Mouse (Mus musculus) thymus, postnatal 25 days (tissue): ENCODE measurements around the gene Anapc7.
"Not testable (repeated sequence)": the region's sequence is repeated elsewhere in the genome, so short reads cannot be mapped to it uniquely, and the experiment has no call there.

Experiments used
- DNase-seq: peaks from one replicate; pipeline ENCODE4 v3.0.0; 2022

Anapc7 gene

DNA sequence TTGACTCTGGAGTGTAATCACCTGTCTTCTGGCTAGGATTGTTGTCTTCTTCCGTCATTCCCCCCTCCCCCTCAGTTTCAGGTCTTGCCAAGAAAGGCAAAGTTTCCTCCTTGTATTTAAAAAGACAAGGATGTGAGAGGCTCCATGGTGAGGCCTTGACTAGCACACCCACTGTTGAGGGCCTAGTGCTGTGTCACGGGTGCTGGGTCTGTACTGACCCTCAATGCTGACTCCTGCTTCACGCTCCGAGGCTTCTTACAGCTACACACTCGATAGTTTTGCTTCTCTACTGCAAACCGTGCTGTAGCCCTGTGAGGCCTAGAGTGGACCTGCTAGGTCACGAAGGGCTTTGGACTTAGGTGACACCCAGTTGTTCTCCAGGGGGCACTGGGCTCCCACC, 30.7 kb downstream of the Anapc7 start:
- DNase-seq, result no peak

DNA sequence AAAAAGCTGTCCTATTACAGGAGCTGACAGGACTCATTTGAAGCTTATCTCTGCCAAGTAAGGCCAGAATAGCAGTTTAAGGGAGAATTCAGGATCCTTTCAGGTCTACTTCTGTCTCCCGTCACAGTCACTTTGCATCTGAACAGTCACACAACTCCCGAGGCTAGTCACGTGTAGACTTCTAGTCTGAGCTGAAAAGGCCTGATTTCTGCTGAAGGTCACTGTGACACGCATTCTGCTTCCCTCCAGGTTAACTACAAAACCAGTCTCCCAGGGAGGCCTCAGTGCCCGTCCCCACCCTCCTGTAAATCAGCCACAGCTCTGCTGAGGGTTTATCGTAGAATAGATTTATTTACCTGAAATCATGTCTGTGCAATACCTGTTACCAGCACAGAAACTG, 31.7 kb downstream of the Anapc7 start:
- DNase-seq, result no peak

DNA sequence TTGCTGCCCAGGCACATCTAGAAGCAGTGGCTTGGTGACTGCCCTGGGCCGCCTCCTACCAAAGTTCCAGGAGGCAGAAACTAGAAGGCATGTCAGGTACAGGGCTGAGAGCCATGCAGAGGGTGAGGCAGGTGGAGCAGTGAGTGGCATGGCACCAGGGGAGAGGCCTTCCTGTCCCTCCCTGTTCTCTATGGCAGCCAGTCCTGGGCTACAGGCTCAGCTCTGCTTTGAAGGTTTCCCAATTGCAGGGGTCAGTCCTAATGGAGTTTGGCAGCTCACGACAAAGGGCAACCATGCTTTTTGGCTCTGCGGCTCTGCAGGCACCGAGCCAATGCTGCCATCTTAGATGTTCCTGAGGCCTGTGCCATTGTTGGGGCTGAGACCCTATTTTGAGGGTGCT, 32.9 kb downstream of the Anapc7 start:
- DNase-seq, result no peak

DNA sequence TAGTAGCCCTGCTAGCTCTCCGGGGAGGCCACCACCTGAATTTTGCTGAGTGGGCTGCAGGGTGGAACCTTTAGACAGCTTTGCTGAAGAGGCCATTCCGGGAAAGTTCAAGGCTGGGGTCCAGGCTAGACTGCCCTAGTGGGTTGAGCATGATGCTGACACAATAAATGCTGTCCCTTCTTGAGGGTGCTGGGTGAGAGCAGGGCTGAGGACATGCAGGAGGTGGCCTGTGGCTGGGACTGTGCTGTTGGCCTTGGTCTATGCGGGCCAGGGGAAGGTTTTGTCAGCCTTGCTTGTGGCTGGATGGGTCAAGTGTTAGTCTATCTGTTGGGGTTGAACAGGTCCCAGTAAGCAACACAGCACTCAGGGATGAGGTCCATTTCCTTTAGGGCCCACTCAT, 33.4 kb downstream of the Anapc7 start:
- DNase-seq, result no peak

DNA sequence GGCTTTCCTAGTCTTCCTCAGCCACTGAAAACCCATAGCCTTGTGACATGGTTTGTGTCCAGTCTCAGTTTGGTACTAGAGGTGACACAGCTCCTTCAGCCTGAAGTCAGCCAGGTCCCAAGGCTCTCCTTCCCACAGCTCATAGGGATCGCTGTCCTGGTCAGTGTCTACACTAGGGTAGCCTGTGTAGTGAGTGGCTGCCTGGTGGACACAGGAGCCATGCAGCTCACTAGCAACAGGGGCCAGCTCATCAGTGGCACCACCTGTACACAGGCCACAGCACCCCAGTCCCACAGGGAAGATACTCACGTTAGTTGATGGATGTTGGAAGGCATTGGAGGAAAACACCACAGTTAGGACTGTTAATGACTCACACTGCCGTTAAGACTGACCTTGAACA, 34.1 kb downstream of the Anapc7 start:
- no peak for DNase-seq

DNA sequence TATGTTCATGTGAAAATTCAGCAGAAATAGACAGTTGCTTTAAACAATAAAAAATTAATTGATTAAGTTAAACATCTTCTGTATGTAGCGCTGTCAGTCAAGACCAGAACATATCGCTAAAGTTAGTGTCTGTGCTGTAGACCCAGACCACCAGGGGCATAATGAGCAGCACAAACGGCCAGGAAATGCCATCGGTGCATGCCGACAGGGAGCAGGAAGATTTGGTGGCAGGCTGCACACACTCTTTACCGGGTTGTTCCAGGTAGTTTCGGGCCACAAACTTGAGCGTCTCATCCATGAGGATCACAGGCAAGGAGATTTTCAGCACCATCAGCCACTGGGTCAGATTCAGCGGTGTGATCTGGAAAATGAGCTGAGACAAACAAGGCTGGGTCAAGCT, 35.6 kb downstream of the Anapc7 start:
- DNase-seq, result not testable (repeated sequence)

DNA sequence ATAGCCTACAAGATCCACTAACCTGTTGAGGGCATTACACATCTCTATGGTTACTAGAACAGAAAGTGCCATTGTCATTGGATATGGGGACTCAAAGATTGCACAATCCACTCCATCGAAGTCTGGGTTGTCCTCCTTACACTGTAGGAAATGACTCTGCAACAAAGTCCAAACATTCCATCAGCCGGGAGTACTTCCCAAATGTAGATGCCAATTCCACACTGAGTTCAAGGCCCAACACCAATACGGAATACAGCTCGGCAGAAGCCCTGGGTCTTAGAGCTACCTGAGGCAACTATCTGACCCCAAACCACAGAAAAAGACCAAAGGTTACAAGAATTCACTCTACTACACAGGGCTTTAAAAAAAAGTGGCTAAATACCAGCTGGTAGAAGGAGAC, 36.6 kb downstream of the Anapc7 start:
- no peak for DNase-seq

DNA sequence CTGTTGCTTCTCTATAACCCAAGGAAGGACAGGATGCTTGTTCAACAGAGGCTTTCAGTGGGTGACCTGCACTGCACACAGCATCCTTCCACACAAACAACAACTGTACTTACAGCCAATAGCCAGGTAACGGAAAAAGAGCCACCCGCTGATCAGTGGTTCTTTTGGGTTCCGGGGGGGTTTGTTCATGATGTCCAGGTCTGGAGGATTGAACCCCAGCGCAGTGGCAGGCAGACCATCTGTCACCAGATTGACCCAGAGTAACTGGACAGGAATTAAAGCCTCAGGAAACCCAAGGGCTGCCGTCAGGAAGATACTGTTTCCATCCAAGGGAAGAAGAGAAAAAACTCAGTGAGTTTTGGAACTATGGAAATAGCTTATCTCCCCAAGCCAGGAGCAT, 37.8 kb downstream of the Anapc7 start:
- no peak for DNase-seq

DNA sequence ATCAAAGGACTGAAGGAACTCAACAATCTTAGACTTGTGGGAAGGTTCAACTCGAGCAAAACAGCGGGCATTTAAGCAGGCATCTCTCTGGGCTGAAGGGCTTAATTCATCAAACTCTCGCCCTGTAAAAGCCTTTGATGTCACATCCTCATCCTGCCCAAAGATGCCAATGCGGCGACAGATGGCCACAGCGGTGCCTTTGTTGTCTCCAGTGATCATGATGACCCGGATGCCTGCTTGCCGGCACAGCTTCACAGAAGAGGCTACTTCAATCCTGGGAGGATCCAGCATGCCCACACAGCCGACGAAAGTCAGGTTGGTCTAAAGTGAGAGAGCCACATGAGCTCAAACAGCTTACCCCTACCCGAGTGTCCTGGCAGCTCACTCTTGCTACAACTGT, 39.2 kb downstream of the Anapc7 start:
- no peak for DNase-seq

DNA sequence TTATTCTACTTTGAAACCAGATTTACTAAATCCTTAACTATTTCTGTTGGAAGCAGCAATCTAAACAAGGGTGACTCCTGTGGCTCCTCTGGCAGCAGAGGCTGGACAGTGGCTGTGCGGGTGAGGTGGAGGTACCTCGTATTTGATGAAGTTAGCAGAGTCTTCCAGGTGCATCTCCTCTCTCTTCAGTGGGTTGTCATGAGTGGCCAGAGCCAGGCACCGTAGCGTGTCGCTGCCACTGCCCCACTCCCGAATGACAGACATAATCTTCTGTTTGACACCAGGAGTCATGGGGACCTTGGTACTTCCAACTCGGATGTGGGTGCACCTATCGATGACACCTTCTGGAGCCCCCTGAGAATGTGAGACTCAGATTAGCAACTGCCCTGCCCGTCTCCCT, 39.9 kb downstream of the Anapc7 start:
- no peak for DNase-seq

DNA sequence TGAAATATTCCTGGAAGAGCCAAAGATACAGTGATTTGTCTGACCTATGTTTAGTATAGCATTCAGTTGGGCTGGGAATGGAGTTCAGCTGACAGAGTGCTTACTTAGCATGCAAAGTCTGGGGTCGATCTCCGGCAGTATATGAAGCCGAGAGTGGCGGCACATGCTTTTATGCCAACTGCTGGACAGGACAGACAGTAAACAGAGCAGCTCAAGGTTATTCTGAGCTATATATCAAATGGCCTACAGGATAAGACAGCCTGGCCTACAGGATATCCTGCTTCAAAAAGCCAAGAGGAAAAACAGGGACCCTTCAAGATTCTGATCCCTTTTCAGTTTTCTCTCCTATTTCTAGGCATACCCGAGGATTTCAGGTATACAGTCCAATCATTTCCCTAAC, 50.2 kb downstream of the Anapc7 start:
- no peak for DNase-seq

DNA sequence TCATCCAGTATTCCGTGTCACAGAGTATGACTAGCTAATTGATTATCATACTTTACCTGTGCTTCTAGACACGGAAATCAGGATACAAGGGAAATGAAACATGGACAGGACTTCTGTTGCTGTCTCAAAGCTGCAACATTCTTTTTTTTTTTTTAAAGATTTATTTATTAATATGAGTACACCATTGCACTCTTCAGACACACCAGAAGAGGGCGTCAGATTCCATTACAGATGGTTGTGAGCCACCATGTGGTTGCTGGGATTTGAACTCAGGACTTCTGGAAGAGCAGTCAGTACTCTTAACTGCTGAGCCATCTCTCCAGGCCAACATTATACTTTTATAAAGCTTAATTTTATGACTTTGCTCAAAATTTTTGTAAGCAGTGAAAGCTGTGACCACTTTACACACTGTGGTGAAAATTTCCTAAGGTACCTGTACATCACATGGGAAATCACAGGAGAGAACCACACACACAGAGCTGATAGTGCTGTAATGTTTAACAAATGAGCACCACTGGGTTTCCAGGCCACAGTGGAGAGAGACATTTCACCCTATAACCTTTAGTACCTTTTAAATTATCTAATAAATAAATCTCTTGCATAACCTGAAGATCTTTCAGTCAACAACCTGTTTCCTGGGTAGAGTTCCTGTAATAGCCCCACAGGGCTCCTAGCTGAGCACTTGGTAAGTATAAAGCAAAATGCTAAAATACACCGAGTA, 53.3 kb downstream of the Anapc7 start:
- DNase-seq, result no peak

DNA sequence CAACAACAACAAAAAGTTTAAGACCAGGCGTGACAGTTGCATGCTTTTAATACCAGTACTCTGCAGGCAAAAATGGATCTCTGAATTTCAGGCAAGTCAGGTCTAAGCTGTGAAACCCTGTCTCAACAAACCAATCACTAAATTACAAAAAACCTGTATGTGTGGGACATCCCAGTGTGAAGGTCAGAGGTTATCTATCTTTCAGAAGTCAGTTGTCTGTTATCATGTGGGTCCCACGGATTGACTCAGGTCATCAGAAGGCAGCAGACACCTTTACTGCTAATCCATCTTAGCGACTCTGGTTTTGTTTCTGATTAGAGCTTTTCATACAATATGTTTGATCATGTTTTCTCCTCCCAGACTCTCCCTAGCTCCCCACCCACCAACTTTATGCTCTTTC, 54.6 kb downstream of the Anapc7 start:
- no peak for DNase-seq

DNA sequence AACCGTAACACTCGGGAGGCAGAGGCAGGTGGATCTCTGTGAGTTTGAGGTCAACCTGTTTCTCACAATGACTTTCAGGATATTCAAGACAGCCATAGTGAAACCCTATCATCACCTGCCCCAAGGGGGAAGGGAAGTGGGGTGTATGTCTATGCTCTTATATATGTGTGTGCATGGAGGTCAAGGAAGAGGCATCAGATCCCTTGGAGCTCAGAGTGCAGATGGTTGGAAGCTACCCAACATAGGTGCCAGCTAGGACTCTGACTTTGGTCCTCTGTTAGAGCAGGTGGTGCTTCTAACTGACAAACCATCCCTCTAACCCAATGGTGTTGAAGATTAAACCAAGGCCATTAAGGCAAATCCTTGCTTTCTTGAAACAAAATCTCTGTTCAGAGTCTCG, 56.0 kb downstream of the Anapc7 start:
- no peak for DNase-seq

DNA sequence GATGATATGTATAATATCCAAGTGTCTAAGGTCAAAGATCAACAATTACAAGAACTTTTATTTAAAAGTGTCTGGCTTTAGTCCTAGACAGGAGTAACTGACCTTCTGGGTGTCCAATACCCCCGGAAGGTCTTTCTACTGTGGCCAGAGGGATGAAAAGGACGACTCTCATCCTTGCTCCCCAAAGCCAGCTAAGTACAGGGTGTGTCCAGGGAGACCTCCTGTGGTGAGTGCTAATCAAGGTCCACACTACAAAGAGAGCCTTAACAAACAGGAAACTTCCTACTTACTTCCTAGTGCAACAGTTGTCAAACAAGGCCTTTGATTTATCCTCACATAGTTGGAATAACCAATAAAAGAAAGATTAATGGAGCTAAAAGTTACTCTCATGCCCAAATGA, 57.6 kb downstream of the Anapc7 start:
- DNase-seq, result no peak

DNA sequence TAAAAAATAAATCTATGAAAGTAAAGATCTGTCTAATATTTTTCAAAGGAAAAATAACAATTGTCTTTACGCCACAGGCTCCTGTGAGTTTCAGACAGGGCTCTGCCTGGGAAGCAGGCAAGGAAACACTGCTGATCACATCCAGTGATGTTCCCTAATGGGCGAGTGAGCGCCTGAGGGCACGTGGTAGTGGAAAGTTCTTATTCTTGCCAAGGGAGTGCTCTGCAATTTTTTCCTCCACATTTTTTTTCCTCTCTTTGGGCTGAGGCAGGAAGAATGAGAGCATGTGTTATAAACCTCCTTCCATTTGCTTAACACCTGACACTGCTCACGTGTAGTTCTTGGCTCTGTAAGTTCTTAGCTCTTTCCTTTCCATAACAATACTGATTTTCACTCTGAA, 60.4 kb downstream of the Anapc7 start:
- DNase-seq, result no peak

DNA sequence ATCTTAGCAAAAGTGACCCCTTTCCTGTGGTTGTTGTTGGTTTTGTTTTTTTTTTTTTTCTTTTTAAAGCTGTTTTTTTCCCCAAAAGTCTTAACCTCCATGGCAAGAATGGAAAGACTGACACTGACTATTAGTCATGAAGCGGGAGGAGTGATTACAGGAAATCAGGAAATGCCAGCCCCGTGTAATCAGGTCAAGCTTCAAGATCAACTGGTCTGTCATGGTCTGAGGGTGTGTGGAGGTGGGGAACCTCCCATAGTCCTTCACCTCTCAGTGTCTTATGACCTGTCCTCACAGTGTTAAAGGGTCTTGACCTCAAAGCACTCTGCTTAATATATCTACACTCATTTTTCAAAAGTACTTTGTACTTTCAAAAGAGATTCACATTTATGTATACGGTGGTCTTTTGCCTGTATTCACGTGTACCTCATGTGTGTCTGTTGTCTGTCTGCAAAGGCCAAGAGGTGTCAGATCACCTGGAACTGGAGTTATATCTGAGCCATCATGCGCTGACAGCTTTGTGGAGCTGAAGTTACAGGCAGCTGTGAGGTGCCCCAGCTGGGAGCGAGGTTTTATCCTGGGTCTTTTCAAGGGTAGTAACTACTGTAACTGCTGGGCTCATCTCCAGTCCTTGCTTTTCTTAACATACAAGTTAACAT, 61.4 kb downstream of the Anapc7 start:
- no peak for DNase-seq

DNA sequence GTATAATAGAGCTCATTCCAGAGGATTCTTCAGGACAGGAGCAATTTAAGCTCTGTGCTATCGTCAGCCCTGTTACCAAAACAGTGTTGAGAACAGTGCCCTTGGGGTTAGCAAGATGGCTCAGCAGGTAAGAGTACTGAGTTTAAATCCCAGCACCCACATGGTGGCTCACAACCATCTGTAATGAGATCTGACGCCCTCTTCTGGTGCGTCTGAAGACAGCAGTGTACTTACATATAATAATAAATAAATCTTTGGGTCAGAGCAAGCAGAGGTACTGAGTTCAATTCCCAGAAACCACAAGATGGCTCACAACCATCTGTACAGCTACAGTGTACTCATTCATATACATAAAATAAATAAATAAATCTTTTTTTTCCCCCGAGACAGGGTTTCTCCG, 64.8 kb downstream of the Anapc7 start:
- not testable (repeated sequence) for DNase-seq

DNA sequence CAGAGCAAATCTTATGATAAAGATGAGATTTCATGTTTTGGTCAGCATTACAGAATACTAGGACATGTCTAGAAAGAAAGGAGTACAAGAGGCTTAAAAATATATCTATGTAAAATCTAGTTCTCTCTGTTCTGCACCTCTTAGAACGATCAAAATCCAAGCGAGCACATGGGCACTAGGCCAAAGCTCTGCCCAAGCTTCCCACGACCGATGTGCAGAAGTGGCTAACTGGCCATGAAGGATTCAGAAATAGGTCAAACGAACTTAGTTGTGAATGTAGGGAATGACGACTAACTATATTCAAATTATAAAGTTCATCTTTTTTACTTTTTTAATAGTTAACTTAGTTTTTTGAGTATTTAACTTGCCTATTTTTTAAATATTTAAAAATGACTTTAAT, 66.3 kb downstream of the Anapc7 start:
- no peak for DNase-seq

DNA sequence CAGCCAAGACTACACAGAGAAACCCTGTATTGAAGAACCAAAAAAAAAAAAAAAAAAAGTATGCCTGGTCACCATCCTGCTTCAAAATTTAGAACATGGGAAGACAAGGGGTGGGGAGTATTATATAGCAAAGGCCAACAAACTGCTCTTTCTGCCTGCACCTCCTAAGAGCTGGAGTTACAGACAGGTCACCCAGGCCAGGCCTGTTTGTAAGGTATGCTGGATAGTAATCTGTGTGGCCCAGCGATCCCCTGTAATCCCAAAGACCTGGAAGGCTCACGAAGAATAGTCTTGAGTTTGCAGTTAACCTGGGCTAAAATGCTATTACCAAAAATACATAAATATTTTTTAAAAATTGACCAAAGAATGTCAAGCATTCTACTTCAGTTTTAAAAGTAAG, 68.7 kb downstream of the Anapc7 start:
- DNase-seq, result no peak

DNA sequence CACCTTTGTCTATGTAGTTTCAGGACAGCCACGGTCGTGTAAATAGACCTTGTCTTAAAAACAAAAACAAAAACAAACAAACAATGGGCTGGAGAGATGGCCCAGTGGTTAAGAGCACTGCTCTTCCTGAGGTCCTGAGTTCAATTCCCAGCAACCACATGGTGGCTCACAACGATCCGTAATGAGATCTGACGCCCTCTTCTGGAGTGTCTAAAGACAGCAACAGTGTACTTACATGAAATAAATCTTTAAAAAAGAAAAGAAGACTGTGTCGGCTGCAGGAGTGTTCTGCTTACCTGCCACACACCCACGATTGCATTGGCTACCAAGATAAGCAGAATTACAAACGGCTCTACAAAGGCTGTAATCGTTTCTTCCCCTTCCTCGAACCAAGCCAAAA, 69.9 kb downstream of the Anapc7 start:
- no peak for DNase-seq

DNA sequence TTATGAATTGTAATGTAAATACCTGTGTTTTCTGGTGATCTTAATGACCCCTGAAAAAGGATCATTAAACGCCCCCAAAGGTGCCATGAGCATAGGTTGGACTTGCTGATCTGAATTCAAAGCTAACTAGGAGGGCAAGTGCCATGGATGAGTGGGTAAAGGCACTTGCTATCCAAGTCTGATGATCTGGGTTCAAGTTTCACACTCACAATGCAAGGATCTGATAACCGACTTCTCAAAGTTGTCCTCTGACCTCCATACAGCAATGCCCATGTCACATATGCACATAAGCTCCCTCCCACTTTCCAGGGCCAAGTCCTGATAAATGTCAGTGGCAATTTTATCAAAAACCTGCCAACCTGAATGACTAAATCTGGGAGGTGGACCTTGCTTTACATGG, 71.5 kb downstream of the Anapc7 start:
- DNase-seq, result no peak

DNA sequence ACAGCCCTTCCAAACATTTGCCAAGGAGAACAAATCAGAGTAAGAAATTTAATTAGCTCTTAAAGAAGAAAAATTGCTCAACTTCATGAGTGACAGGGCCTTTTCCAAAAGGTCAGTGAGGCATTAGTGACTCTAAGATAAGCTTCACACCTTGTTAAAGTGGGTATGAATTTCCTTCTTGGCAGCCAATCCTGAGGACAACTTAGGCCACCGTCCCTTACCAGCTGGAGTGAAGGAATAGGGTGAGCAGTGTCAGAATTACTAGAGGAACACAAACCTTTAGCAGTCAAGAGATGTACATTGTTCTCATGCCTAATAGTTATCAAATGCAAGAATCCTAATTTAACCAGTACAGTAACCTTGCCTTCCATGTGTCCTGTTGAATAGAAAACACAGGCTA, 73.0 kb downstream of the Anapc7 start:
- no peak for DNase-seq
